Mouse (Mus musculus): ENCODE measurements around the gene Smco3. TPM values are rescaled to one million over a fixed set of nuclear protein-coding genes. Genes with fewer than 3 reads are reported as not detected.
"Not testable (repeated sequence)": the region's sequence is repeated elsewhere in the genome, so short reads cannot be mapped to it uniquely, and the experiment has no call there.

Gene Smco3
- not detected in 2 replicates for polyA plus RNA-seq (2011; ENCODE audit: insufficient read length, low read depth, missing spikeins)

DNA sequence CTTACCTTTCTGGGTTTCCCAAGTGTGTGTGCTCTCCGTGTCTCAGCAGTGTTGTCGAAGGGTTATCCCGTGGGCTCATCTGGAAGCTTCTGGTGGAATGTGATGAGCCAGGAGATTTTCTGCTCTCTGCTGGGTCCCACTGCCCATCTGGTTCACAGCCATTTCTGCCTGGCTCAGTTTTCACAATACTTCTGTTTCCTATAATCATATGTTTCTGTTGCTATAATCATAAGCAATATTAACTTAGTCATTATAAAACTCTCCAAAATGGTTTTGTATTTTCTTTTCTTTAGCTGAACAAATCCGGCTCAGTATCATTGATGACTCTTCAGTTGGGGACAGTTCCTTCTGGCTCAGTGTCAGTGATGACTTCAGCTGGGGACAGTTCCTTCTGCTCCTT lies at the start of gene Smco3:
TSS of gene Smco3 (minus strand) at position 101 of the 400 bp plus-strand sequence.
- no peak within 1 kb of the TSS for H3K4me3 ChIP-seq (ENCODE audit: insufficient read depth, low read length)

DNA sequence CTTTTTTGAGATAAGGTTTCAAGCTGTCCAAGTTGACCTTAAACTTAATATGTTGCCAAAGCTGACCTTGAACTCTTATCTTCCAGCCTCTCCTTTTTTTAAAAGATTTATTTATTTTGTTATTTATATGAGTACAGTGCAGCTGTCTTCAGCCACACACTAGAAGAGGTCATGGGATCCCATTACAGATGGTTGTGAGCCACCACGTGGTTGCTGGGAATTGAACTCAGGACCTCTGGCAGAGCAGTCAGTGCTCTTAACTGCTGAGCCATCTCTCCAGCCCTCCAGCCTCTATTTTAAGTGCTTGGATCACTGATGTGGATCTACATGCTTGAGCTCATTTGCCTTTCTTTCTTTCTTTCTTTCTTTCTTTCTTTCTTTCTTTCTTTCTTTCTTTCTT lies 49.5 kb upstream of the Smco3 start:
- H3K4me3 ChIP-seq (ENCODE audit: insufficient read depth, low read length); H3K27ac ChIP-seq (ENCODE audit: insufficient read depth, low read length); H3K4me1 ChIP-seq (ENCODE audit: control insufficient read depth, insufficient read depth, low read length): not testable (repeated sequence)

More for the DNA sequence above, at the start of gene Smco3:
- Histone ChIP-seq H3K4me1 (ENCODE audit: control insufficient read depth, insufficient read depth, low read length) (no peaks in the 10 kb centered on the region), H3K27ac (ENCODE audit: insufficient read depth, low read length) (no peak within 1 kb of the TSS)
- no peak for TF ChIP-seq CTCF (IDR thresholded peaks at IDR 0.05; ENCODE audit: borderline replicate concordance, insufficient read depth, low read length)
- no peak for TF ChIP-seq POLR2A (IDR thresholded peaks at IDR 0.05; ENCODE audit: low read depth, low read length)

DNA sequence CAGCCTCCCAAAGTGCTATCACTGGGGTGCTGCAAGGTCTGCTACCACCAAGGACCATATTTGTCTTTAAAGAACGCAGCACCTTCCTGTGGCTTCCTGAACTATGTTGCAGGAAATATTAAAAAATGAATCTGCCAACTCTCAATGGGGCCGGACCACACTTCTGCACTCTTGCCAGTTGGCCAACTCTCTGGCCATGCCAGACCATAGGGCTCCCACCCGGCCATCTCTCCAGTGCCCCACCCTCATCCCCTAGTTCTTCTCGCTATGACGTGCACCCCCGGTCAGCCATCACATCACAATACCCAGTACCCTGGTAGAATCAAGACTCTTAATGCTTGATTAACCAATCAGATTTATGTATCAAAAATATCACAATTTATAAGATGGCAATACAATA lies 48.7 kb upstream of the Smco3 start:
- peaks cover 2% of the 10 kb centered on the region; the same call in 1 of the 2 replicates for H3K4me1 ChIP-seq (ENCODE audit: control insufficient read depth, insufficient read depth, low read length)
- H3K4me3 ChIP-seq (ENCODE audit: insufficient read depth, low read length): no peak overlapping the region
- TF ChIP-seq POLR2A (IDR thresholded peaks at IDR 0.05; ENCODE audit: low read depth, low read length): no peak
- TF ChIP-seq CTCF (IDR thresholded peaks at IDR 0.05; ENCODE audit: borderline replicate concordance, insufficient read depth, low read length): no peak
- H3K27ac ChIP-seq (ENCODE audit: insufficient read depth, low read length): no peak overlapping the region

DNA sequence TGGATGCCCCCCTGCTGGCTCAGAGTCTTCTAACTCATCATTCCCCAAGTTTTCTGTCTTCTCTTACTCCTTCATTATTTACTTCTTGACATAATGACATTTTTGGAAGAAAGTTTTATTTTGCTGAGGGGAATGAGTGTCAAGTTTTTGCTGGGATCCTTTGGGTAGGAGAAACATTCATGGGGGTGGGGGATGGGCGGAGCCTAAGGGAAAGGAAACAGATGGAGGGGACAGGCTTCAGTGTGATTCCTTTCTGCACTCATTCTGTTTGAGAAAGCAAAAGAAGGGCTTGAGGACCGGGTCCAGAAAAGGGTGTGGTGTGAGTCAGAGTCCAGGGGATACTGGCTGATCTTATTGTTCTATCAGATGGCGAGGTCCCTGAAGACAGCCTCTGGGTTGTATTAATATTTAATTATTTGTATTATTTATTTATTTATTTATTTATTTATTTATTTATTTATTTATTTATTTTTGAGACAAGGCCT lies 48.2 kb upstream of the Smco3 start:
- Histone ChIP-seq H3K4me1 (ENCODE audit: control insufficient read depth, insufficient read depth, low read length) (peaks cover 2% of the 10 kb centered on the region; the same call in 1 of the 2 replicates), H3K4me3 (ENCODE audit: insufficient read depth, low read length) (no peak overlapping the region), H3K27ac (ENCODE audit: insufficient read depth, low read length) (no peak overlapping the region)
- TF ChIP-seq POLR2A (IDR thresholded peaks at IDR 0.05; ENCODE audit: low read depth, low read length) (no peak), CTCF (IDR thresholded peaks at IDR 0.05; ENCODE audit: borderline replicate concordance, insufficient read depth, low read length) (no peak)

DNA sequence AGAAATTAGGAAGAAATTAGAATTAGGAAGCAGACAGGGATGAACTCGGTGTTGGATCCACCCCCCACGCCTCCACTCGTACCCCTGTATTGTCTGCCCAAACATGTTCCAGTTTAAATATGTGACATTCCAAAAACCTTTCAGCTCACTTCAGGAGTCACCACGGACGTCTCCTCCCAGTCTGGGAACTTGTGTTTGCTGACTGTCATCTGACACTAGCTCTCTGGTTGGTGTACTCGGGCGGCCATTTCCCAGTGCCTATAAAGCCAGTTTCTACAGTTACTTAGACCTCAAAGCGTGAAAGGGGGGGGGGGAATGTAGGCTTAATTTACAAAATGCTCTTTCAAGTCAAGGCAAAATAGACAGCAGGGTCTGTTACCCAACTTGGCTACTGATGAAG lies 46.4 kb upstream of the Smco3 start:
- Histone ChIP-seq H3K27ac (ENCODE audit: insufficient read depth, low read length) (peak overlapping the region; percentile 69), H3K4me3 (ENCODE audit: insufficient read depth, low read length) (no peak overlapping the region), H3K4me1 (ENCODE audit: control insufficient read depth, insufficient read depth, low read length) (peaks cover 2% of the 10 kb centered on the region; the same call in 1 of the 2 replicates)
- TF ChIP-seq CTCF (IDR thresholded peaks at IDR 0.05; ENCODE audit: borderline replicate concordance, insufficient read depth, low read length) (no peak), POLR2A (IDR thresholded peaks at IDR 0.05; ENCODE audit: low read depth, low read length) (no peak)

DNA sequence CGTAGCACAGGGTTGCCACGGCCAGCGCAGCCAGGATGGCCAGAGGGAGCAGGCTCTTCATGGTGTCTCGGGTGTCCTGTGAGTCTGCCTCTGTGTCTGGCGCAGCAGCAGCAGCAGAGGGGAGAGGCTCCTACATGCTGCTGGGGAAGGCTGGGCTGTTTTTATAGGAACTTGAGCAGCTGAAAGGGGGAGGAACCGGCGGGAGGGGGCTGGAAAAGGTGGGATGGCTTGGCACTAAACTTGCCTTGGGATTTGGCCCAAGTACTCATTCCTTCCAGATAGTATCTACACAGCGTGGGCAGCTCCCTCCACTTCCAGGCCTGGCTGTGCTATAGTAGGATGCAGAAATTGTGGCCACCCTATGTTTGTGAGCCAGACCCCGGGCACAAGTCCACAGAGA lies 40.4 kb upstream of the Smco3 start, which contains the start of gene Mgp:
TSS of gene Mgp (minus strand) at position 154 of the 400 bp plus-strand sequence.
- H3K27ac ChIP-seq (ENCODE audit: insufficient read depth, low read length): peak within 1 kb of the TSS; percentile 60
- H3K4me1 ChIP-seq (ENCODE audit: control insufficient read depth, insufficient read depth, low read length): no peaks in the 10 kb centered on the region; the same call in 1 of the 2 replicates
- peak; percentile 99 for TF ChIP-seq POLR2A (IDR thresholded peaks at IDR 0.05; ENCODE audit: low read depth, low read length)
- TF ChIP-seq CTCF (IDR thresholded peaks at IDR 0.05; ENCODE audit: borderline replicate concordance, insufficient read depth, low read length): no peak
- H3K4me3 ChIP-seq (ENCODE audit: insufficient read depth, low read length): peak within 1 kb of the TSS; percentile 75

DNA sequence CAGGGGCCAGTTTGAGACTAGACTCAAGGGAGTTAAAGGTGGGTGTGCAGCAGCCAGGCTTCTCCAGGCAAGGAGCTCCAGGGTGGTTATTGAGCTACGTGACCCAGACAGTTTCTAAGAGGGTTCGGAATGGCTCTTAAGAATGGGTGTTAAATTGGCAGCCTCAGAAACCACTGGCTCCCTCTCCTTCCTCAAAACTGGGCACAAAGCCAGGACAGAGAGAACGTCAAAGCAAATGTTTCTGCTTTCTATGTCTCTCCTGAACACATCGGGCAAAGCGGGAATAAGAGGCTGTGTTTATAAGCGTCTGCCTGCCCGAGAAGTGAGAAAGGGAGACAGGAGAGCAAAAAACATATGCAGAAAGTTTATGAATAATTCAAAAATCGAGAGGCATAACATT lies 39.3 kb upstream of the Smco3 start:
- Histone ChIP-seq H3K4me1 (ENCODE audit: control insufficient read depth, insufficient read depth, low read length) (no peaks in the 10 kb centered on the region; the same call in 1 of the 2 replicates), H3K4me3 (ENCODE audit: insufficient read depth, low read length) (peak overlapping the region; percentile 75), H3K27ac (ENCODE audit: insufficient read depth, low read length) (peak overlapping the region; percentile 36)
- TF ChIP-seq CTCF (IDR thresholded peaks at IDR 0.05; ENCODE audit: borderline replicate concordance, insufficient read depth, low read length) (no peak), POLR2A (IDR thresholded peaks at IDR 0.05; ENCODE audit: low read depth, low read length) (no peak; the same call in 1 of the 2 replicates)

DNA sequence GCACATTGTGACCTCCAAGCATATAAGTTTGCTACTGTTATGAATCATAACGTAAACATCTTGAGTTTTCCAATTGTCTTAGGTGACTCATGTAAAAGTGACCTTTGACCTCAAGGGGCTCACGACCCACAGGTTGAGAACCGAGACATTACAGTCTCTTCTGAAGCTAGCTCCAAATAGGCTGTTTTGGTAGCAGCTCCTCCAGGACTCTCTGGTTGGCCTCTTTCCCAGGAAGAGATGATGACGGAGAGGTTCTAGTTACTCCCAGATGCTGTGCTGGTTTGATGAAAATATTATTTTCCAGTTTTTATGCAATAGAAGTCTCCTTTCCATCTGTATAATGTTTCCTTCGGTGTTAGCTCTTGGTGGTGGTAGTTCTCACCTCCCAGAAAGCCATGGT lies 33.7 kb upstream of the Smco3 start:
- no peak overlapping the region for H3K4me3 ChIP-seq (ENCODE audit: insufficient read depth, low read length)
- H3K27ac ChIP-seq (ENCODE audit: insufficient read depth, low read length): peak overlapping the region; percentile 42; the same call in 1 of the 2 replicates
- TF ChIP-seq CTCF (IDR thresholded peaks at IDR 0.05; ENCODE audit: borderline replicate concordance, insufficient read depth, low read length): no peak
- TF ChIP-seq POLR2A (IDR thresholded peaks at IDR 0.05; ENCODE audit: low read depth, low read length): no peak
- peaks cover 11% of the 10 kb centered on the region for H3K4me1 ChIP-seq (ENCODE audit: control insufficient read depth, insufficient read depth, low read length)

DNA sequence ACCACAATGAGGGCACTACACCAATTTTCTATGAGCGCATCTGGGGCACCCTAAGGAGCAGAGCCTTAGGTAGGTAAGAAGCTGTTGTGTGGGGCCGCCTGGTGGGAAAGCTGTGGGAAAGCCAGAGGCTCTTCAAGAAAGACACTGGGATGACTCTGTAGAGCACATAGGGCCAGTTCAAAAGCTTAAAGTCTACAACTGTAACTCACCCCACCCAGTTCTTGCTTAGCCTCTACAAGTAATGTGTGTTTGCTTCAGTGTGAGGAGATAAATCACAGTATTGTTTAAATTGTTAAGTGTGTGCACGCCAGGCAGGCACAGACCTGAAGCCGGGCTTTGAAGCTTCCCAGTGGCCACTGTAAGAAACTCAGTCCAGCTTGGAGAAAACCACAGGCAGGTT lies 30.9 kb upstream of the Smco3 start:
- TF ChIP-seq POLR2A (IDR thresholded peaks at IDR 0.05; ENCODE audit: low read depth, low read length): no peak
- TF ChIP-seq CTCF (IDR thresholded peaks at IDR 0.05; ENCODE audit: borderline replicate concordance, insufficient read depth, low read length): no peak
- no peak overlapping the region for H3K27ac ChIP-seq (ENCODE audit: insufficient read depth, low read length)
- H3K4me3 ChIP-seq (ENCODE audit: insufficient read depth, low read length): no peak overlapping the region
- H3K4me1 ChIP-seq (ENCODE audit: control insufficient read depth, insufficient read depth, low read length): peaks cover 14% of the 10 kb centered on the region

DNA sequence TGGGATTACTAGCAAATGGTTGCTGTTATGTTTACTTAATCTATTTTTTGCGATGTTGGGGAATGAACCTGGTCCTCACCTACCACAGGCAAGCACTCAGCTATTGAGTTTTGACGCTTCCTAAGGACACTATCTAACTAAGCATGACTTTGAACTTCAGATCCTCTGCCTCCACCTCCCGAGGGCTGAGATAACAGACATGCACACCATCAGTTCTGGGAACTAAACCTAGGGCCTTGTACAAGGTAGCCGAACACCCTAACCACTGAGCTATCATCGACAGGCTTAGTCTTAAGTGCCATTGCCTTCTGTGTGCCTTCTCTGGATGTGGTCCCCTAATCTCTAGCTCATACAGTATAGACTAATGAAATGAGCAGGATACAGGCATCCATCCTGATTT lies 30.1 kb upstream of the Smco3 start:
- H3K4me1 ChIP-seq (ENCODE audit: control insufficient read depth, insufficient read depth, low read length): peaks cover 14% of the 10 kb centered on the region
- TF ChIP-seq POLR2A (IDR thresholded peaks at IDR 0.05; ENCODE audit: low read depth, low read length) (no peak), CTCF (IDR thresholded peaks at IDR 0.05; ENCODE audit: borderline replicate concordance, insufficient read depth, low read length) (no peak)
- H3K4me3 ChIP-seq (ENCODE audit: insufficient read depth, low read length): no peak overlapping the region
- no peak overlapping the region for H3K27ac ChIP-seq (ENCODE audit: insufficient read depth, low read length)

Data from embryonic fibroblast, embryonic 13.5 days (primary cell).